Mouse (Mus musculus) heart, embryonic 11.5 days (tissue): ENCODE measurements around the gene Gm37240. TPM values are rescaled to one million over a fixed set of nuclear protein-coding genes. Genes with fewer than 3 reads are reported as not detected.
A peak's percentile ranks its signal among the peaks of the same experiment; 100 is the strongest.
"Not testable (repeated sequence)": the region's sequence is repeated elsewhere in the genome, so short reads cannot be mapped to it uniquely, and the experiment has no call there.

Experiments used
- ATAC-seq: fragments of 200-750 bp; cut with Nextera tagmentation; replicated peaks from 2 replicates; pipeline ENCODE4 v1.8.0; 2017; ENCODE audit warnings: moderate library complexity; ENCODE audit not compliant: insufficient number of reproducible peaks, low FRiP score, low TSS enrichment
- H3K27ac ChIP-seq: fragments of 300-500 bp; sonication (generic); 2 replicates; pipeline ENCODE4 v1.5.1; 2014; ENCODE audit warnings: mild to moderate bottlenecking, low read depth, low read length
- H3K27me3 ChIP-seq: fragments of 300-500 bp; sonication (generic); 2 replicates; pipeline ENCODE4 v1.6.1; 2014; ENCODE audit warnings: mild to moderate bottlenecking, low read length, mixed read lengths; ENCODE audit not compliant: control insufficient read depth, insufficient read depth
- H3K36me3 ChIP-seq: fragments of 300-500 bp; sonication (generic); 2 replicates; pipeline ENCODE4 v1.6.1; 2014; ENCODE audit warnings: mild to moderate bottlenecking, low read length, moderate library complexity, mixed read lengths; ENCODE audit not compliant: control insufficient read depth, insufficient read depth
- H3K4me1 ChIP-seq: fragments of 300-500 bp; sonication (generic); 2 replicates; pipeline ENCODE4 v1.6.1; 2014; ENCODE audit warnings: low read length; ENCODE audit not compliant: control insufficient read depth, insufficient read depth
- H3K4me2 ChIP-seq: fragments of 300-500 bp; sonication (generic); 2 replicates; pipeline ENCODE4 v1.6.1; 2014; ENCODE audit warnings: mild to moderate bottlenecking, moderate library complexity
- H3K4me3 ChIP-seq: fragments of 300-500 bp; sonication (generic); 2 replicates; pipeline ENCODE4 v1.5.1; 2014; ENCODE audit warnings: low read depth, low read length
- H3K9ac ChIP-seq: fragments of 300-500 bp; sonication (generic); 2 replicates; pipeline ENCODE4 v1.6.1; 2014; ENCODE audit warnings: mild to moderate bottlenecking, low read depth, low read length, moderate library complexity
- H3K9me3 ChIP-seq: fragments of 300-500 bp; sonication (generic); replicated peaks from 2 replicates; pipeline ENCODE4 v1.6.1; 2016; ENCODE audit warnings: low read length; ENCODE audit not compliant: control insufficient read depth
- WGBS: fragments of 180-500 bp; shearing (Covaris S2); extraction: QIAGEN DNeasy Blood & Tissue Kit; methylation state at CpG from one replicate; pipeline ENCODE4 v1.1.7; 2014; ENCODE audit not compliant: insufficient replicate concordance; 5-methylcytosine and 5-hydroxymethylcytosine counted together
- polyA plus RNA-seq: library from polyadenylated mRNA; unstranded; fragments of >200 nt; fragmentation: Nextera tagmentation; extraction: Ambion mirVana; gene quantifications from 2 replicates; pipeline ENCODE4 v1.2.1, GENCODE M21; 2014

Gene Gm37240
- polyA plus RNA-seq, 1 experiment from 2014 or later, result 4.5 TPM

- peaks cover 16% of the 10 kb centered on the region for H3K4me1 ChIP-seq
- H3K27ac ChIP-seq, result no peak overlapping the region
- no peak for ATAC-seq
- no peaks in the 10 kb centered on the region for H3K27me3 ChIP-seq
- H3K36me3 ChIP-seq, result no peaks in the 10 kb centered on the region
- no peak overlapping the region for H3K9ac ChIP-seq
- WGBS, result 66% methylated on average over 4 of the region's 4 CpGs
- H3K9me3 ChIP-seq, result no peaks in the 10 kb centered on the region
- H3K4me2 ChIP-seq, result no peak overlapping the region
- no peak overlapping the region for H3K4me3 ChIP-seq
Measured at GRCm38 (mm10) chr3:85584966-85585365, 302.4 kb downstream of the Gm37240 start.

- H3K27ac ChIP-seq, result no peak overlapping the region
- no peak overlapping the region for H3K4me3 ChIP-seq
- H3K4me2 ChIP-seq, result no peak overlapping the region
- no peaks in the 10 kb centered on the region for H3K4me1 ChIP-seq
- no peak overlapping the region for H3K9ac ChIP-seq
- no peak for ATAC-seq
- H3K36me3 ChIP-seq, result no peaks in the 10 kb centered on the region
- WGBS, result 72% methylated on average over 5 of the region's 5 CpGs
- no peaks in the 10 kb centered on the region for H3K9me3 ChIP-seq
- no peaks in the 10 kb centered on the region for H3K27me3 ChIP-seq
Measured at GRCm38 (mm10) chr3:85583194-85583593, 304.1 kb downstream of the Gm37240 start.

- WGBS, result 75% methylated on average over 2 of the region's 2 CpGs
Measured at GRCm38 (mm10) chr3:85582726-85583125, 304.6 kb downstream of the Gm37240 start.

GRCm38 (mm10) chr3:85573864-85574830, 313.2 kb downstream of the Gm37240 start, which contains the start of gene Gatb:
Gene Gatb, plus strand, starts transcription at chr3:85574119.
- ATAC-seq, result peak; percentile 99
- no peaks in the 10 kb centered on the region for H3K9me3 ChIP-seq
- H3K9ac ChIP-seq, result peak within 1 kb of the TSS; percentile 87
- WGBS, result 3% methylated on average over 41 of the region's 41 CpGs
- H3K4me2 ChIP-seq, result peak within 1 kb of the TSS; percentile 80
- H3K36me3 ChIP-seq, result no peaks in the 10 kb centered on the region
- H3K27me3 ChIP-seq, result no peaks in the 10 kb centered on the region
- no peaks in the 10 kb centered on the region for H3K4me1 ChIP-seq
- peak within 1 kb of the TSS; percentile 77 for H3K4me3 ChIP-seq
- H3K27ac ChIP-seq, result peak within 1 kb of the TSS; percentile 80

More at GRCm38 (mm10) chr3:85582726-85583125, 304.6 kb downstream of the Gm37240 start:
- Histone ChIP-seq H3K27ac (no peak overlapping the region), H3K4me1 (no peaks in the 10 kb centered on the region), H3K9ac (no peak overlapping the region), H3K36me3 (no peaks in the 10 kb centered on the region), H3K9me3 (no peaks in the 10 kb centered on the region), H3K4me3 (no peak overlapping the region), H3K4me2 (no peak overlapping the region), H3K27me3 (no peaks in the 10 kb centered on the region)
- no peak for ATAC-seq

GRCm38 (mm10) chr3:85573216-85573863, 314.0 kb downstream of the Gm37240 start:
- Histone ChIP-seq H3K4me1 (no peaks in the 10 kb centered on the region), H3K4me2 (peak overlapping the region; percentile 61), H3K9me3 (no peaks in the 10 kb centered on the region), H3K27me3 (no peaks in the 10 kb centered on the region), H3K36me3 (no peaks in the 10 kb centered on the region), H3K4me3 (peak overlapping the region; percentile 31; the same call in 1 of the 2 replicates), H3K27ac (no peak overlapping the region), H3K9ac (peak overlapping the region; percentile 59; the same call in 1 of the 2 replicates)
- 23% methylated on average over 6 of the region's 6 CpGs for WGBS
- ATAC-seq, result peak; percentile 4; the same call in 1 of the 2 replicates

GRCm38 (mm10) chr3:85572502-85572901, 314.8 kb downstream of the Gm37240 start:
- not testable (repeated sequence) for H3K9me3 ChIP-seq, H3K4me1 ChIP-seq, H3K27ac ChIP-seq, H3K9ac ChIP-seq, H3K4me2 ChIP-seq, ATAC-seq, H3K27me3 ChIP-seq, H3K4me3 ChIP-seq, H3K36me3 ChIP-seq
- WGBS, result 93% methylated on average over 8 of the region's 8 CpGs

GRCm38 (mm10) chr3:85571276-85571675, 316.0 kb downstream of the Gm37240 start:
- H3K4me2 ChIP-seq, result no peak overlapping the region
- WGBS, result 65% methylated on average over 2 of the region's 2 CpGs
- no peak overlapping the region for H3K4me3 ChIP-seq
- H3K36me3 ChIP-seq, result no peaks in the 10 kb centered on the region
- no peaks in the 10 kb centered on the region for H3K9me3 ChIP-seq
- no peaks in the 10 kb centered on the region for H3K27me3 ChIP-seq
- H3K9ac ChIP-seq, result no peak overlapping the region
- ATAC-seq, result no peak
- H3K4me1 ChIP-seq, result no peaks in the 10 kb centered on the region
- no peak overlapping the region for H3K27ac ChIP-seq

GRCm38 (mm10) chr3:85564603-85565002, 322.7 kb downstream of the Gm37240 start:
- WGBS, result 30% methylated on average over 2 of the region's 2 CpGs
- ATAC-seq, result no peak

More at GRCm38 (mm10) chr3:85564603-85565002, 322.7 kb downstream of the Gm37240 start:
- H3K4me3 ChIP-seq, result no peak overlapping the region
- H3K4me1 ChIP-seq, result no peaks in the 10 kb centered on the region; the same call in 1 of the 2 replicates
- no peak overlapping the region for H3K4me2 ChIP-seq
- H3K36me3 ChIP-seq, result no peaks in the 10 kb centered on the region
- H3K9ac ChIP-seq, result no peak overlapping the region
- no peaks in the 10 kb centered on the region for H3K27me3 ChIP-seq
- H3K9me3 ChIP-seq, result no peaks in the 10 kb centered on the region
- no peak overlapping the region for H3K27ac ChIP-seq
